Mouse (Mus musculus): ENCODE measurements around the gene Cchcr1. TPM values are rescaled to one million over a fixed set of nuclear protein-coding genes. Genes with fewer than 3 reads are reported as not detected.

Gene Cchcr1
- polyA plus RNA-seq, 1 experiment from 2014 or later, result 3.5 TPM

GRCm38 (mm10) chr17:35549437-35550142, 32.7 kb downstream of the Cchcr1 start:
- peak; percentile 44 for DNase-seq
- Histone ChIP-seq H3K4me2 (ENCODE audit: low read depth, low read length) (no peak overlapping the region), H3K27me3 (ENCODE audit: insufficient read depth, low read length) (no peaks in the 10 kb centered on the region), H3K4me1 (ENCODE audit: insufficient read depth) (0 out of 2 replicates have a peak, but pooled peaks cover 2% of the 10 kb centered on the region), H3K9me3 (ENCODE audit: low read length) (no peaks in the 10 kb centered on the region), H3K36me3 (replicated peaks; ENCODE audit: insufficient read depth, low read length) (no peaks in the 10 kb centered on the region), H3K9ac (replicated peaks) (no peak overlapping the region), H3K27ac (ENCODE audit: low read depth) (0 out of 2 replicates have a peak overlapping the region, but pooled peaks have one; percentile 18), H3K4me3 (ENCODE audit: low read depth, low read length) (no peak overlapping the region)
- ATAC-seq, result peak; percentile 50
- 52% methylated on average over 15 of the region's 15 CpGs for WGBS (ENCODE audit: insufficient replicate concordance)
- TF ChIP-seq CTCF (IDR thresholded peaks at IDR 0.05; ENCODE audit: low read depth) (no peak), EP300 (IDR thresholded peaks at IDR 0.05; ENCODE audit: low read depth) (no peak)

GRCm38 (mm10) chr17:35550143-35550494, 33.2 kb downstream of the Cchcr1 start:
- Histone ChIP-seq H3K9ac (replicated peaks) (no peak overlapping the region), H3K36me3 (replicated peaks; ENCODE audit: insufficient read depth, low read length) (no peaks in the 10 kb centered on the region), H3K9me3 (ENCODE audit: low read length) (no peaks in the 10 kb centered on the region), H3K4me3 (ENCODE audit: low read depth, low read length) (no peak overlapping the region), H3K27me3 (ENCODE audit: insufficient read depth, low read length) (no peaks in the 10 kb centered on the region), H3K4me1 (ENCODE audit: insufficient read depth) (0 out of 2 replicates have a peak, but pooled peaks cover 2% of the 10 kb centered on the region), H3K27ac (ENCODE audit: low read depth) (0 out of 2 replicates have a peak overlapping the region, but pooled peaks have one; percentile 18), H3K4me2 (ENCODE audit: low read depth, low read length) (no peak overlapping the region)
- no peak for TF ChIP-seq EP300 (IDR thresholded peaks at IDR 0.05; ENCODE audit: low read depth)
- no peak for TF ChIP-seq CTCF (IDR thresholded peaks at IDR 0.05; ENCODE audit: low read depth)
- ATAC-seq (no peak), DNase-seq (no peak)
- 88% methylated on average over 4 of the region's 4 CpGs for WGBS (ENCODE audit: insufficient replicate concordance)

- Histone ChIP-seq H3K4me1 (ENCODE audit: insufficient read depth) (0 out of 2 replicates have a peak, but pooled peaks cover 2% of the 10 kb centered on the region), H3K36me3 (replicated peaks; ENCODE audit: insufficient read depth, low read length) (no peaks in the 10 kb centered on the region), H3K4me2 (ENCODE audit: low read depth, low read length) (no peak overlapping the region), H3K27ac (ENCODE audit: low read depth) (no peak overlapping the region), H3K27me3 (ENCODE audit: insufficient read depth, low read length) (no peaks in the 10 kb centered on the region), H3K4me3 (ENCODE audit: low read depth, low read length) (no peak overlapping the region), H3K9ac (replicated peaks) (no peak overlapping the region), H3K9me3 (ENCODE audit: low read length) (no peaks in the 10 kb centered on the region)
- TF ChIP-seq EP300 (IDR thresholded peaks at IDR 0.05; ENCODE audit: low read depth) (no peak), CTCF (IDR thresholded peaks at IDR 0.05; ENCODE audit: low read depth) (no peak)
- 49% methylated on average over 8 of the region's 8 CpGs for WGBS (ENCODE audit: insufficient replicate concordance)
- ATAC-seq, result no peak
- no peak for DNase-seq
Observed at GRCm38 (mm10) chr17:35550871-35551270, 34.0 kb downstream of the Cchcr1 start.

- ATAC-seq (no peak), DNase-seq (no peak)
- WGBS (ENCODE audit: insufficient replicate concordance), result 79% methylated on average over 10 of the region's 10 CpGs
- Histone ChIP-seq H3K27me3 (ENCODE audit: insufficient read depth, low read length) (no peaks in the 10 kb centered on the region), H3K4me2 (ENCODE audit: low read depth, low read length) (no peak within 1 kb of the TSS), H3K9ac (replicated peaks) (no peak within 1 kb of the TSS), H3K4me1 (ENCODE audit: insufficient read depth) (0 out of 2 replicates have a peak, but pooled peaks cover 2% of the 10 kb centered on the region), H3K36me3 (replicated peaks; ENCODE audit: insufficient read depth, low read length) (no peaks in the 10 kb centered on the region), H3K4me3 (ENCODE audit: low read depth, low read length) (no peak within 1 kb of the TSS), H3K27ac (ENCODE audit: low read depth) (no peak within 1 kb of the TSS), H3K9me3 (ENCODE audit: low read length) (no peaks in the 10 kb centered on the region)
- TF ChIP-seq EP300 (IDR thresholded peaks at IDR 0.05; ENCODE audit: low read depth), result no peak
- TF ChIP-seq CTCF (IDR thresholded peaks at IDR 0.05; ENCODE audit: low read depth), result no peak
Observed at GRCm38 (mm10) chr17:35551881-35552414, 35.0 kb downstream of the Cchcr1 start, which contains the start of gene Cdsn. Cdsn (plus strand) TSS chr17:35552128.

DNA sequence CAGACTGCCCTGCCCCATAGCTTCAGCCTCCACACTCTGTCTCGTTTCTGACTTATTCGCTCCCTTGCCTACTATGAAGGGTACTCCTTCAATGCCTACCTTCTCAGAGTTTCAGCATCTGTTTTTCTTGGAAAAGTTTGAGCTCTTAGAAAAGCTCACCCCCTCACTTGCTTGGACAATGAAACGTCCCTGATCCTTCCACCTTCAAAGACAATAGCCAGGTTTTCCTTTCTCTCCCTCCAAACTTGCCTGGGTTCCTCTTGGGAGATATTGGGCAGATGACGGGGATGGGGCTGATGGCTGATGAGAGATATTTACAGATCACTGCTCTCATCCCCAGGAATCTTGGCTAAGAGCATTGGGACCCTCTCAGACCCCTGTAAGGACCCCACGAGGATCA, 37.4 kb downstream of the Cchcr1 start:
- TF ChIP-seq EP300 (IDR thresholded peaks at IDR 0.05; ENCODE audit: low read depth), result no peak
- TF ChIP-seq CTCF (IDR thresholded peaks at IDR 0.05; ENCODE audit: low read depth), result no peak
- no peak overlapping the region for H3K4me3 ChIP-seq (ENCODE audit: low read depth, low read length)
- no peak for ATAC-seq
- H3K27ac ChIP-seq (ENCODE audit: low read depth), result no peak overlapping the region
- no peak overlapping the region for H3K9ac ChIP-seq (replicated peaks)
- 0 out of 2 replicates have a peak, but pooled peaks cover 2% of the 10 kb centered on the region for H3K4me1 ChIP-seq (ENCODE audit: insufficient read depth)
- no peak overlapping the region for H3K4me2 ChIP-seq (ENCODE audit: low read depth, low read length)
- 69% methylated on average over 5 of the region's 5 CpGs for WGBS (ENCODE audit: insufficient replicate concordance)
- no peaks in the 10 kb centered on the region for H3K36me3 ChIP-seq (replicated peaks; ENCODE audit: insufficient read depth, low read length)
- DNase-seq, result no peak
- H3K9me3 ChIP-seq (ENCODE audit: low read length), result no peaks in the 10 kb centered on the region
- H3K27me3 ChIP-seq (ENCODE audit: insufficient read depth, low read length), result no peaks in the 10 kb centered on the region

DNA sequence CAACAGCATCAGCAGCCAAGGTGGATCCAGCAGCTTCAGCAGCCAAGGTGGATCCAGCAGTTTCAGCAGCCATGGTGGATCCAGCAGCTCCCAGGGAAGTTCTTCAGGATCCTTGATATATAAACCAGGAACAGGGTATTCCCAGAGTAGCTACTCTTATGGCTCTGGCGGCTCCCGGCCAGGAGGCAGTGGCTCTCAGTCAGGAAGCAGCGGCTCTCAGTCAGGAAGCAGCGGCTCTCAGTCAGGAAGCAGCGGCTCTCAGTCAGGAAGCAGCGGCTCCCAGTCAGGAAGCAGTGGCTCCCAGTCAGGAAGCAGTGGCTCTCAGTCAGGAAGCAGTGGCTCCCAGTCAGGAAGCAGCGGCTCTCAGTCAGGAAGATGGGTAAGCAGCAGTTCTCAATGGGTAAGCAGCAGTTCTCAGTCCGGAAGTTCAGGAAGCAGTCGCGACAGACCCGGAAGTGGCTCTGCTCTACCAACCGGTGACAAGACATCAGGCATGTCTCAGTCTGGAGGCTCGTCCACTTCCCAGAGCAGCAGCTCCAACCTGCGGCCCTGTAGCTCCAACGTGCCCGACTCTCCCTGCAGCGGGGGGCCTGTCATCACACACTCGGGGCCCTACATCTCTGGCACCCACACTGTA, 38.0 kb downstream of the Cchcr1 start:
- TF ChIP-seq EP300 (IDR thresholded peaks at IDR 0.05; ENCODE audit: low read depth) (no peak), CTCF (IDR thresholded peaks at IDR 0.05; ENCODE audit: low read depth) (no peak)

More for the DNA sequence above, 38.0 kb downstream of the Cchcr1 start:
- ATAC-seq (no peak), DNase-seq (no peak)
- H3K36me3 ChIP-seq (replicated peaks; ENCODE audit: insufficient read depth, low read length), result no peaks in the 10 kb centered on the region
- 81% methylated on average over 18 of the region's 18 CpGs for WGBS (ENCODE audit: insufficient replicate concordance)
- no peak overlapping the region for H3K9ac ChIP-seq (replicated peaks)
- H3K9me3 ChIP-seq (ENCODE audit: low read length), result no peaks in the 10 kb centered on the region
- 0 out of 2 replicates have a peak, but pooled peaks cover under 1% of the 10 kb centered on the region for H3K4me1 ChIP-seq (ENCODE audit: insufficient read depth)
- H3K27ac ChIP-seq (ENCODE audit: low read depth), result no peak overlapping the region
- H3K4me2 ChIP-seq (ENCODE audit: low read depth, low read length), result no peak overlapping the region
- H3K27me3 ChIP-seq (ENCODE audit: insufficient read depth, low read length), result no peaks in the 10 kb centered on the region
- no peak overlapping the region for H3K4me3 ChIP-seq (ENCODE audit: low read depth, low read length)
